Mouse (Mus musculus): ENCODE data around the gene Grid2.

DNA sequence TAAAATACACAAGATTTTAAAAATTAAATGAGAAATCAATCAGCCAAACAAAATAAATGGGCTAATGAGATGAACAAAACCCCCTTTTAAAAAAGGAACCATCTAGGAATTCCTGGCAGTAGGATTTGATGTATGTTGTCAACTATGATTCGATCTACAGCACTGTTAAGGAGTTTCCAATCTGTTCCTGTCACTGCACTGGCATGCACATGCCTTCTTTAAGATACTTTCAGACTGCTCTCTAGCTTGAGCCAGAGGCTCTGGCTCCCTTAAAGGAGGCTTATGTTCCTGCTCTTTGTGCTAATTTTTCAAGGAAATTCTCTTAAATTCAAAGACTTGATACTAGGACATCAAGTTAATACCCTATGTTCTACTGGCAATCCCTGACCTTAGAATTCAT is 984.9 kb downstream of the Grid2 start:
- TF ChIP-seq EP300 (optimal IDR thresholded peaks at IDR 0.05), result no peak
- TF ChIP-seq CTCF (IDR thresholded peaks at IDR 0.05; ENCODE audit: low read depth), result no peak

Measured in stomach, postnatal 0 days (tissue).